Mouse (Mus musculus): Measurements from ENCODE around the gene 9930104L06Rik. TPM values are rescaled to one million over a fixed set of nuclear protein-coding genes. Genes with fewer than 3 reads are reported as not detected.

Gene 9930104L06Rik
- polyA plus RNA-seq, 3 experiments from 2014 or later, result 7.3 to 13.8 (median 9.9) TPM

Other genes with a start within 250 kb of the 9930104L06Rik start
- 10 to 100 TPM; 84.4 to 92.4 (median 85.0) TPM for gene Utp11, start 243.4 kb upstream of the 9930104L06Rik start, polyA plus RNA-seq (2017; shearing (Covaris generic))
- gene Fhl3, start 236.3 kb upstream of the 9930104L06Rik start, polyA plus RNA-seq (2017; shearing (Covaris generic)), result 10 to 100 TPM in 2 of 3 experiments, 1 to 10 TPM in 1; 8.2 to 15.6 (median 13.5) TPM
- 100 to 1,000 TPM; 106 to 117 (median 115) TPM for gene Sf3a3, start 222.3 kb upstream of the 9930104L06Rik start, polyA plus RNA-seq (2017; shearing (Covaris generic))
- gene Inpp5b, start 195.2 kb upstream of the 9930104L06Rik start, polyA plus RNA-seq (2017; shearing (Covaris generic)), result 100 to 1,000 TPM in 2 of 3 experiments, 10 to 100 TPM in 1; 93.6 to 120 (median 110) TPM
- 10 to 100 TPM; 12.6 to 20.4 (median 16.9) TPM for gene Mtf1, start 134.9 kb upstream of the 9930104L06Rik start, polyA plus RNA-seq (2017; shearing (Covaris generic))
- 1 to 10 TPM; 2.8 to 5.3 (median 5.0) TPM for gene Yrdc, start 86.4 kb upstream of the 9930104L06Rik start, polyA plus RNA-seq (2017; shearing (Covaris generic))
- gene 1110065P20Rik, start 85.9 kb upstream of the 9930104L06Rik start, polyA plus RNA-seq (2017; shearing (Covaris generic)), result 1 to 10 TPM; 4.3 to 4.7 (median 4.4) TPM
- gene Maneal, start 74.9 kb upstream of the 9930104L06Rik start, polyA plus RNA-seq (2017; shearing (Covaris generic)), result under 1 TPM; 0.30 to 0.88 (median 0.60) TPM
- gene Epha10, start 56.1 kb upstream of the 9930104L06Rik start, polyA plus RNA-seq (2017; shearing (Covaris generic)), result not detected
- 100 to 1,000 TPM in 1 of 3 experiments, 10 to 100 TPM in 2; 12.5 to 130 (median 20.4) TPM for gene Cdca8, start 2.3 kb downstream of the 9930104L06Rik start, polyA plus RNA-seq (2017; shearing (Covaris generic))
- not detected for gene Rspo1, start 49.4 kb downstream of the 9930104L06Rik start, polyA plus RNA-seq (2017; shearing (Covaris generic))
- 10 to 100 TPM; 44.4 to 76.7 (median 68.9) TPM for gene Gnl2, start 79.5 kb downstream of the 9930104L06Rik start, polyA plus RNA-seq (2017; shearing (Covaris generic))
- gene Dnali1, start 128.7 kb downstream of the 9930104L06Rik start, polyA plus RNA-seq (2017; shearing (Covaris generic)), result not detected
- gene Snip1, start 129.6 kb downstream of the 9930104L06Rik start, polyA plus RNA-seq (2017; shearing (Covaris generic)), result 1 to 10 TPM; 7.7 to 8.8 (median 8.5) TPM
- gene Meaf6, start 148.1 kb downstream of the 9930104L06Rik start, polyA plus RNA-seq (2017; shearing (Covaris generic)), result 10 to 100 TPM; 60.4 to 68.9 (median 64.1) TPM
- gene Zc3h12a, start 190.8 kb downstream of the 9930104L06Rik start, polyA plus RNA-seq (2017; shearing (Covaris generic)), result 1 to 10 TPM; 4.6 to 6.5 (median 6.5) TPM

All from inflammation-experienced regulatory T-cells, adult 6 months (primary cell).